Mouse (Mus musculus): ENCODE data around the gene Tspan9. TPM values are rescaled to one million over a fixed set of nuclear protein-coding genes. Genes with fewer than 3 reads are reported as not detected.

Tspan9 gene
- total RNA-seq, 2 experiments from 2014 or later, result 31.2 to 47.6 TPM

- DNase-seq (ENCODE audit: low spot score), result no peak
Observed at GRCm38 (mm10) chr6:127981176-127981575, 162.2 kb downstream of the Tspan9 start.

- DNase-seq (ENCODE audit: low spot score), result no peak
Observed at GRCm38 (mm10) chr6:127980381-127981045, 162.9 kb downstream of the Tspan9 start.

- no peak for DNase-seq (ENCODE audit: low spot score)
Observed at GRCm38 (mm10) chr6:127979831-127980230, 163.6 kb downstream of the Tspan9 start.

GRCm38 (mm10) chr6:127978941-127979340 lies 164.5 kb downstream of the Tspan9 start:
- no peak for DNase-seq (ENCODE audit: low spot score)

- no peak for DNase-seq (ENCODE audit: low spot score)
Observed at GRCm38 (mm10) chr6:127976695-127977094, 166.7 kb downstream of the Tspan9 start.

GRCm38 (mm10) chr6:127974000-127974399 lies 169.4 kb downstream of the Tspan9 start:
- DNase-seq (ENCODE audit: low spot score), result no peak

DNA sequence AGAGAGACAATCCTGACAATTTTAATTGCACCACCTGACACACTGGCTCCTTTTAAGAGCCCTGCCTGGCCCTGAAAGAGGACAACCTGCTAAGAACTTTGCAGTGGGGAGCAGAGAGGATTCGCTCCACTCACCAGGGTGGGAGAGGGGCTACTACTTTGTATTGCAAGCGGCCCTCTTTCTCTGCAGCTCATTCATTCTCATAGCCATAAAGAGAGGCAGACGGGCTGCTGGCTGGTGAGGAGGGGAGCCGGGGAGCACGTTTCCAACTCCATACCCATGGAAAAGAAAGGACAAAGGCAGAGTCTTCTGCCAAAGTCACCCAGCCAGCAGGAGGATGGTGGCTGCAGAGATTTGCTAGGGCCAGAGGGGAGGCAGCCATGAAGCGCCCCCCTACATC lies 169.8 kb downstream of the Tspan9 start:
- DNase-seq (ENCODE audit: low spot score), result no peak

DNA sequence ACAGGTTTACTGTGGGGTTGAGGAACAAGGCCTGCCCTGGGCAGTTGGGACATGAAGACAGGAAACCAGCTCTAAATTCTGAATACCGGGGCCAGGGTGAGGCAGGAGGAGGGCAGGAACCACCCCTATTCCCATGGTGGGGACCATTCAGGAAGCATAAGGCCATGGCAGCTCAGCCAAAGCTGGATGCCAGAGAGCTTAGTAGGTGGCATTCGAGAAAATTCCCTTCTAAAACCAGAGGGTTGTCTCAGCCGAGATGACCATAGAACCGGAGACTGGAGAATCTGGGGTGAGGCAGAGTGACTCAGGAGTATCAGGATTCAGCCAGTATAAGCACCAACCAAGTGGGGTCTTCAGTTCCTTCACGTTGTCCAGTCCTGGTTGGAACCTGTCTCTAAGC lies 171.5 kb downstream of the Tspan9 start:
- no peak for DNase-seq (ENCODE audit: low spot score)

GRCm38 (mm10) chr6:127970848-127971247 lies 172.5 kb downstream of the Tspan9 start:
- DNase-seq (ENCODE audit: low spot score), result no peak

- DNase-seq (ENCODE audit: low spot score), result peak; percentile 81
Observed at GRCm38 (mm10) chr6:127970120-127970519, 173.3 kb downstream of the Tspan9 start.

DNA sequence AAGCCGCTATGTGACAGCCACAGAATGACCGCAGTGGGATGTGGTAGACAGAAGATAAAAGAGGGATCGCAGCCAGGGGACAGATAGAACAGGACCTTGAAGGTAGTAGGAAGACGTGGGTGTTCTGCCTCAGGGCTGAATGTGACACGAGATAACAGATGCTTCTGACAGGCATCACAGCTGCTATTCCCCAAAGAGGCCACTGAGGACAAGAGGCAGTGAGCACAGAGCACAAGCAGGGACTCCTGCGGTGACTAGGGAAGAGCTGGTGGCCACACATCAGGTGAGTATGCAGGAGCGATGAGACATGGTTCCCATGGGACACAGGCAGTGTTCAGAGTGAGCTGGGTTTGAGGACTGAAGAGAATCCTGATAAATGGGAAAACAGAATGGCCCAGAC lies 173.7 kb downstream of the Tspan9 start:
- DNase-seq (ENCODE audit: low spot score), result no peak

- DNase-seq (ENCODE audit: low spot score), result no peak
Observed at GRCm38 (mm10) chr6:127965497-127965896, 177.9 kb downstream of the Tspan9 start.

DNA sequence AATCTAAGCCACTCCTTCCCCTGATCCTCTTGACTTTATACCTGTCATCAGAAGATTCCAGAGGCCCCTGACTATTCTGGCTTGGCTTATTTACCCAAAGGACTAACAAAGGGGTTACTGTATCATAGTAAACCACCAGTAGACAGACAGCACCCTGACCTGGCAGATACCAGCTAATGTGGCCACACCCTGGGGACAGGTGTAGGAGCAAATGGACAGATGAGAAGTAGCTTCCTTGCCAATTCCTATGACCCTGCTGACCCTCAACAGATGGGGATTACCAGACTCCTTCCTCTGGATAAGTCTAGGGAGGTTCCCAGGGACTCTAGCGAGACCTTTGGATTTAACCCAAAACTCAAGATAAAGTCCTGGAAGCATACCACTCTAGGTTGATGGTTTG lies 183.2 kb downstream of the Tspan9 start:
- DNase-seq (ENCODE audit: low spot score), result no peak

GRCm38 (mm10) chr6:127956172-127956571 lies 187.2 kb downstream of the Tspan9 start:
- DNase-seq (ENCODE audit: low spot score), result no peak

- DNase-seq (ENCODE audit: low spot score), result no peak
Observed at GRCm38 (mm10) chr6:127953071-127953470, 190.3 kb downstream of the Tspan9 start.

- no peak for DNase-seq (ENCODE audit: low spot score)
Observed at GRCm38 (mm10) chr6:127949885-127950284, 193.5 kb downstream of the Tspan9 start.

DNA sequence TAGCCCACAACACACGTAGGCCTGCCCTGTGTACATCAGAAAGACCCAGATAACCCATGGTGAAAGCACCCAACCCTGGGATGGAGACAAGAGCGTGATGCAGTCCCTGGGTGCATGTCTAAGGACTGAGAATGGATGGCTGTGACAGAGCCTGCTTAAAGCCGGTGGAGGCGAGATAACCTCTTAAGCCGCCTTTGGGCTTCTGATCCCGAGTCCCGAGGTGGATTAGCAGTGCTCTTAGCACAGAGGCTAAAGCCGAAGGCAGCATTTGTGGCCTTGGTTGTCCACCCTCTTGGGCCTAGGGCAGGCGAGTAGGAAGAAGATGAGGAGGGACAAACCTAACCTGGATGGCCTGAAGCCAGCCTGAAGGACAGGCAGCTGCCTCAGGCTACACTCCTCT lies 194.7 kb downstream of the Tspan9 start:
- DNase-seq (ENCODE audit: low spot score), result no peak

GRCm38 (mm10) chr6:127945725-127946124 lies 197.7 kb downstream of the Tspan9 start:
- DNase-seq (ENCODE audit: low spot score), result peak; percentile 62

DNA sequence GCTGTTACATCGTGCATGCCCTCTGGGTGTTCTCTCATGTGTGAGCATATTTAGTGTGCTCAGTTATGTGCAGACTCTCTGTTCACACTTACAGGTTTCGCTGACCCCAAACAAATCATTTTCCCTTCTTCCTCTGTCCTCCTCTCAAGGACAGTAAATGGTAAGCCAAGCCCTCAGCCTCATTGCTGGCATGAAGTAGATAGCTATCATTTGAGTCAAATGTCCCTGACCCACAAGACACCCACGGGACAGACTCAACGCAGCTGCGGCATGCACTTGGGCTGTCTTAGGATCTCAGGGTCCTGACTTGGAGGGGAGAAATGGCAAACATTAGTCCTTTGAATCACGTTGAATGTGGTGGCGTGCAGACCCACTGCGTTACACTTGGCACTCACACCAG lies 201.0 kb downstream of the Tspan9 start:
- DNase-seq (ENCODE audit: low spot score), result no peak

DNA sequence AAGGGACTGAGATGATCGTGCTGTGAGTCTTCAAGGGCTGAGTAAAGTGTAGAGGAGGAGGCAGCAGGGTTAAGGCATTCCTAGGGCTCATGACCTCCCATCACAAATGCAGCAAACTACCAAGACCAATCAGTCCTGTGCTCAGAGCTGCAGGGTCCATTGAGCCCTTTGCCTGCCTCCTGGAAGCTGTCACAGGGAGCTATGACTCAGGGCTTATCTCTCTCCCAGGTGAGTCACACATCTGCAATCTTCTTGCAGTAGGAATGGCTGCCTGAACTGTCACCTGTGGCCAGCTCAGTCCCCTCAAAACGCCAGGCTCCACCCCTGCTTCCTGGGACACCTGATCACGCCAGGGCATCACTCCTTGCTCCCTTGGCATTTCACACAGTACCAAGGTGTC lies 208.3 kb downstream of the Tspan9 start:
- DNase-seq (ENCODE audit: low spot score), result no peak

DNA sequence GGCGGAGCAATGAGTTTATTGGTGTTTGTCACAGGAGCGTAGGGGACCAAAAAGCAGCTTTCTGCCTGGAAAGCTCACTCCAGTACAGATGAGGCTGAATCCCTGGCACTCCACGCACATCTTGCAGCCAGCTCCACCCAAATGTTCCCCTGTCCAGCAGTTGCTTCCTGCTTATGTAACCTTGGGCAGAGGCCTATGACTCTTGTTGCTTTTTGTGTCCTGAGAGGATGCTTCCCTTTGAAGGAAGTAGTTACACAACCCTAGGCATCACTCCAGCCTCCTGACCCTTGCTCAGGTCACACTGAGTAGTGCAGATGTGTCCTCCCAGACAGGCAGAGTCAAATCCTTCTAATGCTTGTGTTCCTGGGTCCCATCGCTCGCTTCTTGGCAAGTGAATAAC lies 209.6 kb downstream of the Tspan9 start:
- DNase-seq (ENCODE audit: low spot score), result peak; percentile 73

- DNase-seq (ENCODE audit: low spot score), result peak; percentile 33
Observed at GRCm38 (mm10) chr6:127932697-127933096, 210.7 kb downstream of the Tspan9 start.

GRCm38 (mm10) chr6:127928682-127929081 lies 214.7 kb downstream of the Tspan9 start:
- DNase-seq (ENCODE audit: low spot score), result no peak

GRCm38 (mm10) chr6:127925915-127926314 lies 217.5 kb downstream of the Tspan9 start:
- no peak for DNase-seq (ENCODE audit: low spot score)

Data from gastrocnemius, adult 18-20 months (tissue).